Mouse (Mus musculus) G1E (cell line): Measurements from ENCODE around the gene Nodal.

ENCODE experiments used
- CTCF ChIP-seq: IDR thresholded peaks from 2 replicates; pipeline ENCODE4 v1.5.1; 2012; ENCODE audit warnings: low read depth, low read length, inconsistent platforms, mixed read lengths
- GATA1 ChIP-seq: IDR thresholded peaks from 2 replicates; pipeline ENCODE4 v1.6.1; 2012; ENCODE audit warnings: borderline replicate concordance, low read length, inconsistent platforms, mixed read lengths
- GATA2 ChIP-seq: IDR thresholded peaks from 2 replicates; pipeline ENCODE4 v1.6.1; 2012; ENCODE audit warnings: low read depth, low read length, inconsistent platforms, borderline replicate concordance
- TAL1 ChIP-seq: conservative IDR thresholded peaks from 2 replicates; pipeline ENCODE4 v1.6.1; 2012; ENCODE audit warnings: low read depth, low read length, inconsistent platforms, mixed read lengths

GRCm38 (mm10) chr10:61420011-61420410 is 2.2 kb downstream of the Nodal start:
- TF ChIP-seq CTCF, result no peak
- TF ChIP-seq GATA1, result no peak
- no peak for TF ChIP-seq TAL1
- no peak for TF ChIP-seq GATA2
